Mouse (Mus musculus): ENCODE data around the gene Shc1.

DNA sequence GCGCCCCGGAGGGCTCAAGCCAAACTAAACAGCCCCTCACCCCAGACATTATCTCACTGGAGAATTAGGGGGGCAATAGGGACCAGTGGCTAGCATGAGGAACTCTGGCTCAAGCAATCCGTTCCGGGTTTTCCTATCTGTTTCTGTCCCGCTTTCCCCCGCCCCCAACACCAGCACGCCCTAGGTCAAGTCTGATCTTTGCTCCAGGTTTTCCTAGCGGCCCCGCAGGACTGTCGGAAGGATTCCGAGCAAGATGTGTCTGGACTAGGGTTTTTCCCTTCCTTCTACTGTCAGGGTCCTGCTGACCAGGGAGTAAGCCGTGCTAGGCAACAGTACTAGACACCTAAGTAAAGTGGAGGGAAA is 23.4 kb upstream of the Shc1 start:
- TF ChIP-seq POLR2A (IDR thresholded peaks at IDR 0.05; ENCODE audit: extremely low read depth, insufficient read depth, low read length): peak; percentile 61; the same call in 1 of the 2 replicates
- TF ChIP-seq CTCF (IDR thresholded peaks at IDR 0.05; ENCODE audit: low read depth, low read length): no peak
